Mouse (Mus musculus): ENCODE results near the gene Fn1. TPM values are rescaled to one million over a fixed set of nuclear protein-coding genes. Genes with fewer than 3 reads are reported as not detected.

Gene Fn1
- polyA plus RNA-seq, 1 experiment from 2014 or later = 33.2 TPM

DNA sequence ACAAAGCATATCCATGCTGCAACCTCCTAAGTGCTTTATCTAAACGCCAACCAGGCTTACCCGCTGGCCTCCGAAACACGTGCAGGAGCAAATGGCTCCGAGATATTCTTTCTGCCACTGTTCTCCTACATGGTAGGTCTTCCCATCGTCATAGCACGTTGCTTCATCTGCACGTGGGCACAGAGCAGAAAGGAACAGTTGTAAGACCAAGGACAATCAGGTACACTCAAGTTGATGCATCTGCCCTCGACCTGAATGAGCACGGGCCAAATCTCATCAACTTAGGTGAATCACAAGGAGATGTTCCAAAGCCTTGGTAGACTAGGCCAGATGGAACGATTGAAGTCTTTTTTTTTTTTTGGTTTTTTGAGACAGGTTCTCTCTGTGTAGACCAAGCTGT, 63.0 kb downstream of the Fn1 start:
- Histone ChIP-seq H3K4me2 (replicated peaks) (no peak overlapping the region), H3K36me3 (peaks cover 30% of the 10 kb centered on the region)

DNA sequence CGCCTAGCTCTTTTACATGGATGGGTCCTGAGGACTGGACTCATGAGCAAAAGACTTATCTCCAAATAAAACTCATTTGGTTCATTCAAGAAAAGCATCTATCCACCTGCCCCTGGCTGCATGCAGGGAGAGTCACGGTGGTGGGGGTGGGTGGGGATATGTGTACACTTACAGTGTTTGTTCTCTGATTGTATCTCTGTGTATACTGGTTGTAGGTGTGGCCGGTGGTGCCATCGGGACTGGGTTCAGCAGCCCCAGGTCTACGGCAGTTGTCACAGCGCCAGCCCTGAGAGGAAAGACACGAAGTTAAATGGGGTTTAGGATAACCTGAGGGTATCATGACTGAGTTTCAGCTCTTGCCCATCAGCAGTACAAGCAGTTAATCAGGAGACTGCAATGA, 66.3 kb downstream of the Fn1 start:
- H3K9ac ChIP-seq (replicated peaks) = no peak overlapping the region
- no peak for ATAC-seq
- H3K27ac ChIP-seq = no peak overlapping the region
- H3K9me3 ChIP-seq = no peaks in the 10 kb centered on the region
- no peaks in the 10 kb centered on the region for H3K4me1 ChIP-seq (replicated peaks)
- 96% methylated on average over 7 of the region's 7 CpGs for WGBS
- peaks cover 25% of the 10 kb centered on the region for H3K36me3 ChIP-seq
- no peak overlapping the region for H3K4me2 ChIP-seq (replicated peaks)
- H3K4me3 ChIP-seq (replicated peaks) = no peak overlapping the region
- H3K27me3 ChIP-seq = no peaks in the 10 kb centered on the region

More for the DNA sequence above, 63.0 kb downstream of the Fn1 start:
- ATAC-seq = no peak
- Histone ChIP-seq H3K27me3 (no peaks in the 10 kb centered on the region), H3K27ac (no peak overlapping the region), H3K9ac (replicated peaks) (no peak overlapping the region), H3K4me1 (replicated peaks) (no peaks in the 10 kb centered on the region), H3K4me3 (replicated peaks) (no peak overlapping the region), H3K9me3 (no peaks in the 10 kb centered on the region)
- WGBS = 97% methylated on average over 11 of the region's 11 CpGs

DNA sequence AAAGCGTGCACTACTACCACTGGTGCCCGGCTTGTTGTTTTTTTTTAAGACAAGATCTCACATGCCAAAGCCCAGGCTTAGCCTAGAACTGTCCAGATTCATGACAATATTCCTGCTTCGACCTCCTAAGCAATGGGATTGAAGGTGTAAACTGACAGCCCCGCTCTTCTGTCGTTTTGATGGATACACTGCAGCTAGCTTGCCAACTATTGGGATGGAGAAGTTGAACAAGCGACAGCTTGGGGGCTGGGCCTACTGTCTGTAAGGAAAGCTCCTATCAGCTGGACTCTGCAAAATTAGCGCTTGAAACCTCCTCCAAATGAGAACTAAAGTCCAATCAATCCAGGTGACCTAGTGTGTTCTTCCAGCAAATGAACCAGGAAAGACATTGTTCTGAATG, 69.1 kb downstream of the Fn1 start:
- no peaks in the 10 kb centered on the region for H3K9me3 ChIP-seq
- H3K9ac ChIP-seq (replicated peaks) = no peak overlapping the region
- no peak overlapping the region for H3K4me3 ChIP-seq (replicated peaks)
- no peak overlapping the region for H3K27ac ChIP-seq
- H3K36me3 ChIP-seq = 0 out of 2 replicates have a peak, but pooled peaks cover 7% of the 10 kb centered on the region
- WGBS = 95% methylated on average over 7 of the region's 7 CpGs
- H3K4me1 ChIP-seq (replicated peaks) = no peaks in the 10 kb centered on the region
- no peaks in the 10 kb centered on the region for H3K27me3 ChIP-seq
- ATAC-seq = no peak
- H3K4me2 ChIP-seq (replicated peaks) = no peak overlapping the region

DNA sequence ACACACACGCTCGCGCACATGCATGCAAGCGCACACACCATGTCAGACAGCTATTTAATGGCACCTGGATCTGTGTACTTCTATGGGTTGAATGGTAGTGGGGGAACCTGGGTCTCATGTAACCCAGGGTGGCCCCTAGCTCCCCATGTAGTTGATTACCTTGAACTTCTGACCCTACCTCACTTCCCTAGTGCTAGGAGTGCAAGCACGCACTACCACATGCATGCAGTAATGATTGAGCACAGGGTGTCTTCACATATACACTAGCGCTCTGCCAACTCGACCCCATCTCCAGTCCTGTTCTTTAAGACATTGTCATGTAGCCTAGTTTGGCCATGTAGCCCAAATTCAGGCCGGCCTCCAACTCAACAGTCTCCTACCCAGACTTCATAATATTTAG, 69.7 kb downstream of the Fn1 start:
- H3K4me1 ChIP-seq (replicated peaks) = no peaks in the 10 kb centered on the region
- no peak overlapping the region for H3K4me2 ChIP-seq (replicated peaks)
- no peaks in the 10 kb centered on the region for H3K9me3 ChIP-seq
- H3K4me3 ChIP-seq (replicated peaks) = no peak overlapping the region
- ATAC-seq = no peak
- H3K27ac ChIP-seq = no peak overlapping the region
- WGBS = 92% methylated on average over 8 of the region's 8 CpGs
- H3K27me3 ChIP-seq = no peaks in the 10 kb centered on the region
- no peak overlapping the region for H3K9ac ChIP-seq (replicated peaks)
- H3K36me3 ChIP-seq = peaks cover 13% of the 10 kb centered on the region

DNA sequence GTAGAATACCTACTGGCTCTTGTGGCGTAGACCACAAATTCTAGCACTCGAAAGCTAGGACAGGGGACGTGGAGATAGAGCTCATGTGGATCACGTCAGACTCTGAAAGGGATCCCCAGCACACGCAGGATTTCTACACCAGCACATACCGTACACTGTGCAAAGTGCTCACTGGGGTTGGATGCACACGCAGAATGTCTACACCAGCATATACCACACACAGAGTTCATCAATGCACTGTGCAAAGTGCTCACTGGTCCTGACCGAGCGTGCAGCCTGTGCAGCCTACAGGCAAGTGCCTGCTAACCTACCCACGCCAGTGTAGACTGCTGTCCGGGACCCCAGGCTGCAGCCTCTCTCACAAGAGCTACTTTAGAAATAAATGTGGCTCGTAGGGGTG, 72.6 kb downstream of the Fn1 start:
- H3K4me3 ChIP-seq (replicated peaks) = no peak overlapping the region
- H3K27ac ChIP-seq = no peak overlapping the region
- H3K4me1 ChIP-seq (replicated peaks) = no peaks in the 10 kb centered on the region
- H3K9ac ChIP-seq (replicated peaks) = no peak overlapping the region
- H3K4me2 ChIP-seq (replicated peaks) = no peak overlapping the region
- H3K27me3 ChIP-seq = no peaks in the 10 kb centered on the region
- no peaks in the 10 kb centered on the region for H3K9me3 ChIP-seq
- WGBS = 94% methylated on average over 12 of the region's 12 CpGs
- no peak for ATAC-seq
- H3K36me3 ChIP-seq = peaks cover 39% of the 10 kb centered on the region

DNA sequence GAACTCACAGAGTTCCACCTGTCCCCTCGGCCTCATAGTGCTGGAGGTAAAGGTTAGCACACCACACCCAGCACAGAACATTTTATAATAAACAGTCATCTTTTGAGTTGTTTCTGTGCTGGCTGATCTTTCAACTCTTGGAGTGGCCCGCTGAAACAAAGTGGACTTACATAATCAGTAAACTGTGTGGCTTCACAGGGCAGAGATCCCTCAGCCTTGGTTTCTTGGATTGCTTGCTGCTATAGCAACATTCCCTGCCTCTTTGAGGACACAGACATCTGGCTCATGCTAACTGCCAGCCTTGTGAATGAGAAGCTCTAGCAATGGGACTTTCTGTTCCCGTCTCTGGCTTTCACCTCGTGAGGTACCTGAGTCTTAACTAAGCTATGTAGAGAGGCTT, 73.5 kb downstream of the Fn1 start:
- Histone ChIP-seq H3K4me3 (replicated peaks) (no peak overlapping the region), H3K27me3 (no peaks in the 10 kb centered on the region), H3K4me2 (replicated peaks) (no peak overlapping the region), H3K4me1 (replicated peaks) (no peaks in the 10 kb centered on the region), H3K9me3 (no peaks in the 10 kb centered on the region), H3K9ac (replicated peaks) (no peak overlapping the region), H3K36me3 (peaks cover 39% of the 10 kb centered on the region), H3K27ac (no peak overlapping the region)
- WGBS = 92% methylated on average over 4 of the region's 4 CpGs
- ATAC-seq = no peak

DNA sequence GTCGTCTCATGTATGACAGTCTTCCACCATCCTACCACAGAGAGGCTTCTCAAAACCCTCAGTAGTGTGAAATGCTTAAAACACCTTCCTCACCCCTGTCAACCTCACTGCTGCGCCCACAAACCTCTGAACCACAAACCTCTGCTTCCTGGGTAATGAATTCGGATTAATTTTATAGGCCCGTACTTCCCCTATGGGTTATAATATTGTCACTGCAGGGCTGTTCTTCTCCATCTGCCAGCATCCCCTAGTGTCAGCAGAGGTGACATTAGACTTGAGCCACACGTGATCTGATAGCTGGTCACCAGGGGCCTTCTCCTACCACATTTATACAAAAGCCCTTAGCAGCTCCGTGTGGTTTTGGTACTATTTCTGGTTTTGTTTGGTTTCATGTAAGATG, 76.2 kb downstream of the Fn1 start:
- no peak overlapping the region for H3K27ac ChIP-seq
- WGBS = 93% methylated on average over 6 of the region's 6 CpGs
- ATAC-seq = no peak
- H3K36me3 ChIP-seq = peaks cover 59% of the 10 kb centered on the region
- no peak overlapping the region for H3K4me2 ChIP-seq (replicated peaks)
- no peaks in the 10 kb centered on the region for H3K27me3 ChIP-seq
- H3K9ac ChIP-seq (replicated peaks) = no peak overlapping the region
- H3K9me3 ChIP-seq = no peaks in the 10 kb centered on the region
- H3K4me1 ChIP-seq (replicated peaks) = no peaks in the 10 kb centered on the region
- no peak overlapping the region for H3K4me3 ChIP-seq (replicated peaks)

DNA sequence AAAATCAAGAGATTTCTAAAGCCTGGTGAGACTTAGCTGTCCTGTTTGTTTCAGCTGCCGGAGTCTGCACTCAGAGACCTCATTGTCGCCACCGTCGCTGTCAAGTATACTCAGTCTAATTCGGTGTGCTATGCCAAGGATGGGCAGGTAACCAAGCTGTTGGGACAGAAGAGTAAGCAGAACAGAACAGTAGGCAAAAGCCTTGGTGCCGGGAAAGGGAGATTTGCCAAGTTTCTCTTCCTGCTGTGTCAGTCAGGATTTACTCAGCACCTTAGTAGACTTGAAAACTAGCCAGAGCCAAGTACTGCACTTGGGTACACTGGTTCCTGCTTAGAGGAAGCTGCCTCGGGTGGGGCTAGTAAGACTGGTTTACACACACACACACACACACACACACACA, 77.0 kb downstream of the Fn1 start:
- H3K4me1 ChIP-seq (replicated peaks) = no peaks in the 10 kb centered on the region
- no peak overlapping the region for H3K4me2 ChIP-seq (replicated peaks)
- 93% methylated on average over 7 of the region's 7 CpGs for WGBS
- no peak for ATAC-seq
- H3K27me3 ChIP-seq = no peaks in the 10 kb centered on the region
- no peak overlapping the region for H3K4me3 ChIP-seq (replicated peaks)
- peaks cover 68% of the 10 kb centered on the region for H3K36me3 ChIP-seq
- H3K9me3 ChIP-seq = no peaks in the 10 kb centered on the region
- no peak overlapping the region for H3K27ac ChIP-seq
- H3K9ac ChIP-seq (replicated peaks) = no peak overlapping the region

DNA sequence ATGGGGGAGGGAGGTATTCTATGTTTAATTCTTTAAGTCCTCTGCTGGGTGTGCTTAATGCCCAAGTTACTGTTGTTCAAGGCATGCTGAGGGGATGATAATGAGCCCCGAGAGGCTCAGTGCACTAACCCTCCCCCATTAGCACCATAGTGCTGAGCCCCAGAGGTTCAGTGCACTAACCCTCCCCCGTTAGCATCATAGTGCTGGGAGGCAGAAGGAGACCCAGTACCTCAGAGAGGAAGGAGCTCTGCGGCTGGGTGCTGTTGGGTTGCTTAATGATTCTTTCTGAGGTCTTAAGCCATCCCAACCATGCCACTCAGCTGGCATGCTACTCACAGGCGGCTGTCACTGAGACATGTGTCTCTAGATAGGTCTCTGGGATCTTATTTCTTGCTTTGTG, 82.9 kb downstream of the Fn1 start:
- no peak overlapping the region for H3K4me3 ChIP-seq (replicated peaks)
- no peaks in the 10 kb centered on the region for H3K9me3 ChIP-seq
- peaks cover 76% of the 10 kb centered on the region for H3K36me3 ChIP-seq
- H3K4me1 ChIP-seq (replicated peaks) = no peaks in the 10 kb centered on the region
- no peaks in the 10 kb centered on the region for H3K27me3 ChIP-seq
- no peak overlapping the region for H3K4me2 ChIP-seq (replicated peaks)
- no peak overlapping the region for H3K9ac ChIP-seq (replicated peaks)
- no peak for ATAC-seq
- 88% methylated on average over 4 of the region's 4 CpGs for WGBS
- H3K27ac ChIP-seq = no peak overlapping the region

DNA sequence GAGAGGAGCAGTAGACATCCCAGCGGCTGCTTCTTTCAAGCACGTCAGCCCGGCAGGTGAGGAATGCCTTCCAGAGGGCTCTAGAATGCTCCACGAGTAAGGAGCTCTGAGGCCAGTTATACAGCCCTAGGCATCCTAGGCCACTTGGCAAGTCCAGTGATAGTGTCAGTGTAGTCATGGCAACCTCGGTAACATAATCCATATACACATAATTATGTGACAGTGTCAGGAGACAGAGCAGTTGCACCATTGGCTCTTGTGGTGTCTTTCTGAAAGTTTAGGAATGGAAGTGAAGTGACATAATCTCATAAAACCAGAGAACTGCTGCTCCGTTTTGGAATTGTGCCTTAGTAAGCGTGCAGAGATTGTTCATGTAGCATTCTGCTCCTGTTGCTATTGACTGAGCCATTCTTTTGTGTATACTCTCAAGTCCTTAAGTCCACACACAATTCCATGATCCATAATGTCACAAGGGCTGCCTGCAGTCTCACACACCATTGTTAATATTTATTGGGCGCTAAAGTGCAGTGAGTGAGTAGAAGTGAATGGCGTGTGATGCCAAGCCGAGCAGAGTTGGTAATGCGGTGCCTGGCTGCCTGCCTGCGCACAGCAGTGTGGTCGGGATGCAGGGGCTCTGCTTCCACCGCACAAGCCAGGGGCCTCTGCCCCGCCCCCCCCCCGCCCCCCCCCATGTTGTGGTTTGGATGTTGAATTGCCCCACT, 85.0 kb downstream of the Fn1 start:
- WGBS = 74% methylated on average over 16 of the region's 16 CpGs
- H3K27ac ChIP-seq = no peak overlapping the region
- H3K9me3 ChIP-seq = no peaks in the 10 kb centered on the region
- no peaks in the 10 kb centered on the region for H3K27me3 ChIP-seq
- H3K9ac ChIP-seq (replicated peaks) = no peak overlapping the region
- no peak overlapping the region for H3K4me3 ChIP-seq (replicated peaks)
- no peak overlapping the region for H3K4me2 ChIP-seq (replicated peaks)
- peaks cover 82% of the 10 kb centered on the region for H3K36me3 ChIP-seq
- H3K4me1 ChIP-seq (replicated peaks) = no peaks in the 10 kb centered on the region
- ATAC-seq = no peak

DNA sequence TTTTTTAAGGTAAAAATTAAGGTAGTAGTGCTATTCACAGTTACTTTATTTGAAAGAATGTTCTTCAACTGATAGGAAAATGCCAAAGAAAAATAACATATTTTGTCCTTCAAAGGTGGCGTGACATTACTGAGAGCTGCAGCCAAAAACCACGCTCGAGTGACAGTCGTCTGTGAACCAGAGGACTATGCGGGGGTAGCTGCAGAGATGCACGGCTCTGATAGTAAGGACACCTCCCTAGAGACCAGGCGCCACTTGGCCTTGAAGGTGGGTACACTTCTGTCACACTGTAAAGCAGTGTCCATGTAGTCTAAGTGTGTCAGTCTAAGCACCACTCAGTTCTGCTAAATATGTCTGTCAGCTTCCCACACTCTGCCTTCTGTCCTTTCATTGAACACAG, 88.7 kb downstream of the Fn1 start:
- peaks cover 77% of the 10 kb centered on the region for H3K36me3 ChIP-seq
- no peaks in the 10 kb centered on the region for H3K4me1 ChIP-seq (replicated peaks)
- no peak overlapping the region for H3K9ac ChIP-seq (replicated peaks)
- ATAC-seq = no peak
- no peak overlapping the region for H3K4me3 ChIP-seq (replicated peaks)
- no peaks in the 10 kb centered on the region; the same call in 1 of the 2 replicates for H3K9me3 ChIP-seq
- 95% methylated on average over 7 of the region's 7 CpGs for WGBS
- no peaks in the 10 kb centered on the region for H3K27me3 ChIP-seq
- H3K27ac ChIP-seq = no peak overlapping the region
- no peak overlapping the region for H3K4me2 ChIP-seq (replicated peaks)

DNA sequence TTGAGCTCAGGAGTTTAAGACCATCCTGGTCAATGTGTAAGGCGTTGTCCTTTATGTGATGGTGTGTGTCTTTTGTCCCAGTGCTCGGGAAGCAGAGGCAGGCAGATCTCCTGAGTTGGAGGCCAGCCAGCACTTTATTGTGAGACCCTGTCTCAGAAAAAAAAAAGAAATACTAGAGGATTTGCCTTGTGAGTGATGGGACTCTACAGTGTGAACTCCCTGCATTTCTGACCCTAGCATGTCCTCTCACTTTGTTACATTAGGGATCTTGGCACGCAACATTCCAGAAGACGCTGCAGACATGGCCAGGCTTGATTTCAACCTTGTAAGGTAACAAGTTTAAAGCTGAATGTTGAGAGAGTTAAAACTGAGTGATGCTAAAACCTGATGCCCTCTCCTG, 92.4 kb downstream of the Fn1 start:
- H3K4me1 ChIP-seq (replicated peaks) = peaks cover 12% of the 10 kb centered on the region
- no peak for ATAC-seq
- WGBS = 97% methylated on average over 4 of the region's 4 CpGs
- no peaks in the 10 kb centered on the region for H3K27me3 ChIP-seq
- no peak overlapping the region for H3K27ac ChIP-seq
- H3K9me3 ChIP-seq = no peaks in the 10 kb centered on the region; the same call in 1 of the 2 replicates
- H3K4me2 ChIP-seq (replicated peaks) = no peak overlapping the region
- H3K4me3 ChIP-seq (replicated peaks) = no peak overlapping the region
- peaks cover 48% of the 10 kb centered on the region for H3K36me3 ChIP-seq
- no peak overlapping the region for H3K9ac ChIP-seq (replicated peaks)

Measured in midbrain, embryonic 13.5 days (tissue).